Mouse (Mus musculus) MEL (cell line): Measurements from ENCODE around the gene Ankrd33b. TPM values are rescaled to one million over a fixed set of nuclear protein-coding genes. Genes with fewer than 3 reads are reported as not detected.

Source experiments
- DNase-seq: peaks from one replicate; pipeline ENCODE4 v3.0.0; 2011; ENCODE audit warnings: low read depth, low spot score
- H3K27ac ChIP-seq: 2 replicates; pipeline ENCODE4 v1.5.1; 2012; ENCODE audit warnings: low read depth, mild to moderate bottlenecking, control low read depth, low read length, moderate library complexity; ENCODE audit not compliant: control insufficient read depth
- H3K27me3 ChIP-seq, 2 experiments: fragments of 150-350 bp in 1 of 2; sonication (generic) in 1 of 2; 2 replicates each; pipeline ENCODE4 v1.6.1; 2012; ENCODE audit warnings: low read length in 2 of 2, mild to moderate bottlenecking in 2 of 2, improper control_type of control experiment in 1 of 2, moderate library complexity in 1 of 2; ENCODE audit not compliant: insufficient read depth in 2 of 2, control insufficient read depth in 1 of 2
- H3K36me3 ChIP-seq, 2 experiments: 2 replicates each; pipeline ENCODE4 v1.6.1; 2012 to 2014; ENCODE audit warnings: low read length in 2 of 2, improper control_type of control experiment in 1 of 2, inconsistent platforms in 1 of 2, mild to moderate bottlenecking in 1 of 2; ENCODE audit not compliant: insufficient read depth in 2 of 2, control insufficient read depth in 1 of 2
- H3K4me1 ChIP-seq, 2 experiments: fragments of 150-350 bp in 1 of 2; sonication (generic) in 1 of 2; 2 replicates each; pipeline ENCODE4 v1.6.1; 2012; ENCODE audit warnings: low read length in 2 of 2, improper control_type of control experiment in 1 of 2, mild to moderate bottlenecking in 1 of 2; ENCODE audit not compliant: insufficient read depth in 2 of 2, control insufficient read depth in 1 of 2
- H3K4me3 ChIP-seq, 2 experiments: fragments of 150-350 bp in 1 of 2; sonication (generic) in 1 of 2; 2 replicates each; pipeline ENCODE4 v1.5.1; 2012; ENCODE audit warnings: low read depth in 2 of 2, low read length in 2 of 2, mild to moderate bottlenecking in 2 of 2, moderate library complexity in 2 of 2, control low read depth in 1 of 2, improper control_type of control experiment in 1 of 2; ENCODE audit not compliant: control insufficient read depth in 1 of 2, insufficient read depth in 1 of 2
- H3K79me2 ChIP-seq: 2 replicates; pipeline ENCODE4 v1.6.1; 2012; ENCODE audit warnings: mild to moderate bottlenecking, low read length, moderate library complexity; ENCODE audit not compliant: control insufficient read depth, poor library complexity, insufficient read depth
- H3K9ac ChIP-seq: 2 replicates; pipeline ENCODE4 v1.6.1; 2012; ENCODE audit warnings: low read depth, mild to moderate bottlenecking, control low read depth, low read length, moderate library complexity; ENCODE audit not compliant: control insufficient read depth, poor library complexity, severe bottlenecking
- H3K9me3 ChIP-seq: fragments of 150-350 bp; sonication (generic); replicated peaks from 2 replicates; pipeline ENCODE4 v1.6.1; 2012; ENCODE audit warnings: mild to moderate bottlenecking, low read length, improper control_type of control experiment, moderate library complexity; ENCODE audit not compliant: insufficient read depth
- BHLHE40 ChIP-seq: IDR thresholded peaks from 2 replicates; pipeline ENCODE4 v1.6.1; 2012; ENCODE audit warnings: low read depth, mild to moderate bottlenecking, inconsistent platforms, low read length, improper control_type of control experiment, borderline replicate concordance
- CHD1 ChIP-seq: IDR thresholded peaks from 2 replicates; pipeline ENCODE4 v1.6.1; 2012; ENCODE audit warnings: low read depth, mild to moderate bottlenecking, inconsistent platforms, low read length, improper control_type of control experiment
- CHD2 ChIP-seq: IDR thresholded peaks from 2 replicates; pipeline ENCODE4 v1.6.1; 2011; ENCODE audit warnings: low read length, improper control_type of control experiment
- CTCF ChIP-seq, 3 experiments: IDR thresholded peaks in 2 of 3; conservative IDR thresholded peaks in 1 of 3; 2 replicates each; pipeline ENCODE4 v1.5.1; 2011 to 2012; ENCODE audit warnings: low read length in 3 of 3, low read depth in 2 of 3, mild to moderate bottlenecking in 2 of 3, improper control_type of control experiment in 1 of 3, inconsistent platforms in 1 of 3, mixed read lengths in 1 of 3, moderate library complexity in 1 of 3; ENCODE audit not compliant: control insufficient read depth in 1 of 3, insufficient read depth in 1 of 3, poor library complexity in 1 of 3, severe bottlenecking in 1 of 3
- E2F4 ChIP-seq: IDR thresholded peaks from 2 replicates; pipeline ENCODE4 v1.6.1; 2011; ENCODE audit warnings: low read depth, low read length, improper control_type of control experiment, borderline replicate concordance
- ELF1 ChIP-seq: IDR thresholded peaks from 2 replicates; pipeline ENCODE4 v1.6.1; 2014; ENCODE audit warnings: low read depth, mild to moderate bottlenecking, inconsistent platforms, low read length, improper control_type of control experiment, moderate library complexity
- EP300 ChIP-seq, 2 experiments: IDR thresholded peaks; 2 replicates each; pipeline ENCODE4 v1.6.1; 2011; ENCODE audit warnings: improper control_type of control experiment in 2 of 2, low read length in 2 of 2, low read depth in 1 of 2, mild to moderate bottlenecking in 1 of 2
- GABPA ChIP-seq: IDR thresholded peaks from 2 replicates; pipeline ENCODE4 v1.6.1; 2012; ENCODE audit warnings: low read depth, mild to moderate bottlenecking, inconsistent platforms, low read length, improper control_type of control experiment, moderate library complexity
- GATA1 ChIP-seq: IDR thresholded peaks from 2 replicates; pipeline ENCODE4 v1.6.1; 2011; ENCODE audit warnings: low read depth, low read length, improper control_type of control experiment
- HCFC1 ChIP-seq: IDR thresholded peaks from 2 replicates; pipeline ENCODE4 v1.6.1; 2012; ENCODE audit warnings: low read depth, mild to moderate bottlenecking, inconsistent platforms, low read length, improper control_type of control experiment, moderate library complexity
- JUND ChIP-seq: IDR thresholded peaks from 2 replicates; pipeline ENCODE4 v1.6.1; 2011; ENCODE audit warnings: low read depth, mild to moderate bottlenecking, improper control_type of control experiment, low read length
- KAT2A ChIP-seq: conservative IDR thresholded peaks from 2 replicates; pipeline ENCODE4 v1.6.1; 2012; ENCODE audit warnings: low read depth, low read length, improper control_type of control experiment, inconsistent platforms
- MAFK ChIP-seq: IDR thresholded peaks from 2 replicates; pipeline ENCODE4 v1.6.1; 2011; ENCODE audit warnings: low read depth, mild to moderate bottlenecking, low read length, improper control_type of control experiment, borderline replicate concordance
- MAX ChIP-seq: IDR thresholded peaks from 2 replicates; pipeline ENCODE4 v1.6.1; 2011; ENCODE audit warnings: low read length, improper control_type of control experiment
- MAZ ChIP-seq: IDR thresholded peaks from 2 replicates; pipeline ENCODE4 v1.6.1; 2012; ENCODE audit warnings: low read depth, mild to moderate bottlenecking, inconsistent platforms, low read length, improper control_type of control experiment
- MXI1 ChIP-seq: IDR thresholded peaks from 2 replicates; pipeline ENCODE4 v1.6.1; 2011; ENCODE audit warnings: mild to moderate bottlenecking, low read depth, low read length, improper control_type of control experiment
- MYB ChIP-seq: IDR thresholded peaks from 2 replicates; pipeline ENCODE4 v1.6.1; 2011; ENCODE audit warnings: mild to moderate bottlenecking, low read depth, low read length, improper control_type of control experiment
- MYC ChIP-seq: IDR thresholded peaks from 2 replicates; pipeline ENCODE4 v1.6.1; 2011; ENCODE audit warnings: low read depth, mild to moderate bottlenecking, low read length, improper control_type of control experiment, moderate library complexity
- NELFE ChIP-seq: IDR thresholded peaks from 2 replicates; pipeline ENCODE4 v1.6.1; 2011; ENCODE audit warnings: low read depth, low read length, improper control_type of control experiment
- NRF1 ChIP-seq: IDR thresholded peaks from 2 replicates; pipeline ENCODE4 v1.6.1; 2014; ENCODE audit warnings: low read depth, mild to moderate bottlenecking, inconsistent platforms, low read length, improper control_type of control experiment, moderate library complexity; ENCODE audit not compliant: poor library complexity, insufficient read depth, severe bottlenecking
- POLR2A ChIP-seq, 2 experiments: IDR thresholded peaks; 2 replicates each; pipeline ENCODE4 v1.6.1; 2011 to 2012; ENCODE audit warnings: low read length in 2 of 2, mild to moderate bottlenecking in 2 of 2, control low read depth in 1 of 2, improper control_type of control experiment in 1 of 2, low read depth in 1 of 2, moderate library complexity in 1 of 2; ENCODE audit not compliant: control insufficient read depth in 1 of 2, insufficient read depth in 1 of 2, poor library complexity in 1 of 2
- POLR2AphosphoS2 ChIP-seq: IDR thresholded peaks from 2 replicates; pipeline ENCODE4 v1.6.1; 2011; ENCODE audit warnings: low read length, improper control_type of control experiment
- POLR2AphosphoS5 ChIP-seq: IDR thresholded peaks from 2 replicates; pipeline ENCODE4 v1.6.1; 2012; ENCODE audit warnings: low read depth, borderline replicate concordance, mild to moderate bottlenecking, inconsistent platforms, low read length, moderate library complexity, mixed read lengths
- RAD21 ChIP-seq: IDR thresholded peaks from 2 replicates; pipeline ENCODE4 v1.6.1; 2011; ENCODE audit warnings: mild to moderate bottlenecking, low read depth, low read length, improper control_type of control experiment
- RCOR1 ChIP-seq: IDR thresholded peaks from 2 replicates; pipeline ENCODE4 v1.6.1; 2012; ENCODE audit warnings: low read depth, mild to moderate bottlenecking, inconsistent platforms, low read length, improper control_type of control experiment
- SIN3A ChIP-seq: IDR thresholded peaks from 2 replicates; pipeline ENCODE4 v1.6.1; 2012; ENCODE audit warnings: low read length, improper control_type of control experiment, inconsistent platforms
- SMC3 ChIP-seq: IDR thresholded peaks from 2 replicates; pipeline ENCODE4 v1.6.1; 2011; ENCODE audit warnings: low read depth, low read length, improper control_type of control experiment
- TBP ChIP-seq: IDR thresholded peaks from 2 replicates; pipeline ENCODE4 v1.8.0; 2011; ENCODE audit warnings: low read depth, low read length, improper control_type of control experiment
- TCF12 ChIP-seq: IDR thresholded peaks from 2 replicates; pipeline ENCODE4 v1.6.1; 2014; ENCODE audit warnings: low read depth, mild to moderate bottlenecking, inconsistent platforms, low read length, improper control_type of control experiment, moderate library complexity
- UBTF ChIP-seq: IDR thresholded peaks from 2 replicates; pipeline ENCODE4 v1.6.1; 2012; ENCODE audit warnings: low read depth, mild to moderate bottlenecking, inconsistent platforms, low read length, improper control_type of control experiment, moderate library complexity, borderline replicate concordance; ENCODE audit not compliant: insufficient read depth
- USF1 ChIP-seq: IDR thresholded peaks from 2 replicates; pipeline ENCODE4 v1.6.1; 2014; ENCODE audit warnings: low read depth, mild to moderate bottlenecking, inconsistent platforms, low read length, improper control_type of control experiment, moderate library complexity
- USF2 ChIP-seq, 2 experiments: IDR thresholded peaks; 2 replicates each; pipeline ENCODE4 v1.6.1; 2011 to 2012; ENCODE audit warnings: improper control_type of control experiment in 2 of 2, low read length in 2 of 2, borderline replicate concordance in 1 of 2, inconsistent platforms in 1 of 2, low read depth in 1 of 2, mild to moderate bottlenecking in 1 of 2; ENCODE audit not compliant: insufficient read depth in 1 of 2
- ZKSCAN1 ChIP-seq: IDR thresholded peaks from 2 replicates; pipeline ENCODE4 v1.6.1; 2012; ENCODE audit warnings: low read depth, mild to moderate bottlenecking, inconsistent platforms, low read length, improper control_type of control experiment, moderate library complexity
- ZMIZ1 ChIP-seq: IDR thresholded peaks from 2 replicates; pipeline ENCODE4 v1.6.1; 2012; ENCODE audit warnings: low read depth, mild to moderate bottlenecking, inconsistent platforms, low read length, improper control_type of control experiment, moderate library complexity
- ZNF384 ChIP-seq: IDR thresholded peaks from 2 replicates; pipeline ENCODE4 v1.6.1; 2012; ENCODE audit warnings: low read depth, mild to moderate bottlenecking, inconsistent platforms, low read length, improper control_type of control experiment
- polyA plus RNA-seq, 2 experiments: library from polyadenylated mRNA; stranded (reverse) in 1 of 2; unstranded in 1 of 2; fragments of >175 nt in 1 of 2; fragments of >200 nt in 1 of 2; gene quantifications; 2 replicates each; pipeline versions ENCODE4 v1.2.1 to v1.2.4; 2012; ENCODE audit warnings: low replicate concordance in 2 of 2, low read depth in 1 of 2; ENCODE audit not compliant: insufficient read length in 2 of 2, insufficient read depth in 1 of 2, missing spikeins in 1 of 2
- total RNA-seq: library from RNA; depleted of rRNA; stranded (reverse); fragments of 300-350 nt; gene quantifications from 2 replicates; pipeline ENCODE4 v1.2.3, GENCODE M21; 2012

Ankrd33b gene
- total and polyA plus RNA-seq, 3 experiments: 11.1 to 16.1 TPM; not detected in 1

DNA sequence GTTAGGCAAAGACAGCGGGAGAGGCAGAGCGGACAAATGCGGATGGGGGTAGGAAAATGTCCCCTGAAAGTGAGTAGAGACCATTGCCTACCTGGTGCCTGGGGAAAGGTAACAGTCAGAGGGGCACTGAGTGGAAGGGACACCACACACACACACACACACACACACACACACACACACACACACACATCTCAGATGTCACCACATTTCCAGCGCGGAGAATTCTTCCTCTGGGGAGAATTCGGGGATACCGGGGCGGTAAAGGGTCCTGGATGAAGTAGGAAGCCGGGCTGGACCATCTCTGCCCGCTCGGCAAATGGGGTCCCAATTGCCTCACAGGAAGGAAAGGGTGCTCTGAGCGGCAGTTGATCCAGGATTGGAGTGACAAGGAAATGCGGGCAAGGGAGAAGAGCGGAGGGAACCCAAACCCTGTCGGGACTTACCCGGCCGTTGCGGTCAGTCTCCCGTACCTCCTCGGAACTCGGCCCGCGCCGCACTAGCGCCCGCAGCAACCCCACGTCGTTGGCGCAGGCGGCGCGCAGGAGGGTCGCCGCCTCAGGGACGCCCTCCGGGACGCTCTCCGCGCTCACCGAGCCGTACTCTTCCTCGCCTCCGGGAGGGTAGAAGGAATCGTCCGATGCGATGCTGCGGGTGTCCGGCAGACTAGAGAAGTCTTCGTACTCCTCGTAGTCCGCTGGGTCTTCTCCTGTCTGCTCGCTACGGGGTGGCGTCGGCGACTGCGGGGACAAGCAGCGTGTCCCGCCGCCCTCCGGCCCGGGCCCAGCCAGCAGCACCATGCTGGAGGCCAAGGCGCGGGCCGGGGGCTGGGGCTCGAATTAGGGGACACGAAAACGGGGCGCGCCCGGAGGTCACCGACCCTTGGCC, 688 bp downstream of the Ankrd33b start:
- H3K9ac ChIP-seq: peak overlapping the region; percentile 68
- H3K36me3 ChIP-seq: peaks cover 0 to 32% of the 10 kb centered on the region in 2 experiments; a peak in 2 of 4 replicates
- peaks cover 33% of the 10 kb centered on the region for H3K79me2 ChIP-seq
- no peaks in the 10 kb centered on the region for H3K27me3 ChIP-seq
- peak overlapping the region; percentile 66 to 87 for H3K4me3 ChIP-seq
- peak overlapping the region; percentile 12 for H3K27ac ChIP-seq
- H3K9me3 ChIP-seq: no peaks in the 10 kb centered on the region
- DNase-seq: peak; percentile 74
- peaks cover 3 to 47% of the 10 kb centered on the region in 2 experiments; a peak in 3 of 4 replicates for H3K4me1 ChIP-seq
- TF ChIP-seq POLR2AphosphoS5 (no peak; the same call in 1 of the 2 replicates), RAD21 (no peak), USF2 (IDR thresholded peaks at IDR 0.05; ENCODE audit: borderline replicate concordance in 1 of 2, insufficient read depth in 1 of 2, low read depth in 1 of 2, low read length in 2 of 2) (no peak), TCF12 (no peak), GATA1 (no peak), ELF1 (no peak), CTCF (IDR thresholded peaks at IDR 0.05 in 2 of 3, conservative IDR thresholded peaks at IDR 0.05 in 1 of 3; ENCODE audit: control insufficient read depth in 1 of 3, insufficient read depth in 1 of 3, low read depth in 2 of 3, low read length in 3 of 3, poor library complexity in 1 of 3, severe bottlenecking in 1 of 3) (no peak), NRF1 (no peak), JUND (no peak), EP300 (IDR thresholded peaks at IDR 0.05; ENCODE audit: low read depth in 1 of 2, low read length in 2 of 2) (no peak), MYC (no peak), UBTF (0 out of 2 replicates have a peak, but pooled peaks have one; percentile 65), ZKSCAN1 (no peak), POLR2A (IDR thresholded peaks at IDR 0.05; ENCODE audit: control insufficient read depth in 1 of 2, insufficient read depth in 1 of 2, low read depth in 1 of 2, low read length in 2 of 2, poor library complexity in 1 of 2) (no peak), CHD2 (no peak), MYB (no peak), ZMIZ1 (no peak), CHD1 (0 out of 2 replicates have a peak, but pooled peaks have one; percentile 76), RCOR1 (no peak), MAX (peak; percentile 39; the same call in 1 of the 2 replicates), TBP (no peak), ZNF384 (no peak), POLR2AphosphoS2 (no peak), HCFC1 (0 out of 2 replicates have a peak, but pooled peaks have one; percentile 24), SMC3 (no peak), NELFE (0 out of 2 replicates have a peak, but pooled peaks have one; percentile 26), MAZ (0 out of 2 replicates have a peak, but pooled peaks have one; percentile 2), MAFK (no peak), SIN3A (no peak; the same call in 1 of the 2 replicates), E2F4 (no peak), USF1 (no peak), GABPA (no peak), MXI1 (peak; percentile 34), BHLHE40 (no peak), KAT2A (no peak)
